Mouse (Mus musculus): Measurements from ENCODE around the gene 6030458C11Rik. TPM values are rescaled to one million over a fixed set of nuclear protein-coding genes. Genes with fewer than 3 reads are reported as not detected.

The 6030458C11Rik gene
- total and polyA plus RNA-seq, 3 experiments, result 17.5 to 38.3 (median 30.6) TPM

- Histone ChIP-seq H3K79me2 (replicated peaks; ENCODE audit: control insufficient read depth, extremely low read depth, insufficient read depth, poor library complexity, severe bottlenecking) (no peaks in the 10 kb centered on the region), H3K27me3 (replicated peaks) (no peaks in the 10 kb centered on the region), H3K36me3 (replicated peaks in 1 of 2; ENCODE audit: control insufficient read depth in 1 of 2, insufficient read depth in 1 of 2, low read length in 1 of 2) (peaks cover 69 to 91% of the 10 kb centered on the region in 2 experiments)
Measured at GRCm38 (mm10) chr15:12842833-12843232, 18.4 kb upstream of the 6030458C11Rik start.

GRCm38 (mm10) chr15:12840737-12841136 is 16.3 kb upstream of the 6030458C11Rik start:
- in situ Hi-C loops (cut with MboI; ENCODE audit: low pct_ligation_motif_present, low pct_unique_long_range_greater_than_20kb, low sequenced_read_pairs), result no loop called here
- peaks cover 74 to 92% of the 10 kb centered on the region in 2 experiments for H3K36me3 ChIP-seq (replicated peaks in 1 of 2; ENCODE audit: control insufficient read depth in 1 of 2, insufficient read depth in 1 of 2, low read length in 1 of 2)

More at GRCm38 (mm10) chr15:12842833-12843232, 18.4 kb upstream of the 6030458C11Rik start:
- Histone ChIP-seq H3K4me3 (replicated peaks in 1 of 3; ENCODE audit: low read depth in 2 of 3, low read length in 2 of 3, poor library complexity in 1 of 3) (no peak overlapping the region), H3K27ac (ENCODE audit: insufficient read depth, low read depth) (no peak overlapping the region), H3K4me1 (ENCODE audit: control insufficient read depth in 1 of 2, insufficient read depth in 2 of 2) (no peaks in the 10 kb centered on the region), H3K9me3 (replicated peaks; ENCODE audit: low read length) (no peaks in the 10 kb centered on the region), H3K4me2 (ENCODE audit: insufficient read depth, low read depth, poor library complexity, severe bottlenecking) (no peak overlapping the region), H3K9ac (ENCODE audit: insufficient read depth, low read depth) (no peak overlapping the region)
- in situ Hi-C loops (cut with MboI; ENCODE audit: low pct_ligation_motif_present, low pct_unique_long_range_greater_than_20kb, low sequenced_read_pairs), result no loop called here
- dilution Hi-C loops (cut with MboI; ENCODE audit: extremely low pct_ligation_motif_present, extremely low pct_unique_long_range_greater_than_20kb, low sequenced_read_pairs), result no loop called here
- peak; percentile 20 for DNase-seq (ENCODE audit: extremely low read depth)
- TF ChIP-seq CTCF (conservative IDR thresholded peaks at IDR 0.05 in 1 of 2, IDR thresholded peaks at IDR 0.05 in 1 of 2; ENCODE audit: low read depth in 2 of 2, low read length in 2 of 2), result peak in 1 of 2 experiments; percentile 23; a peak in 1 of 4 replicates
- no peak for TF ChIP-seq GABPA (IDR thresholded peaks at IDR 0.05; ENCODE audit: insufficient replicate concordance, low read depth, low read length)
- no peak for TF ChIP-seq USF1 (IDR thresholded peaks at IDR 0.05; ENCODE audit: low read depth, low read length)

GRCm38 (mm10) chr15:12834231-12834630 is 9.8 kb upstream of the 6030458C11Rik start:
- H3K4me3 ChIP-seq (replicated peaks in 1 of 3; ENCODE audit: low read depth in 2 of 3, low read length in 2 of 3, poor library complexity in 1 of 3), result no peak overlapping the region
- no peak for TF ChIP-seq RAD21 (IDR thresholded peaks at IDR 0.05; ENCODE audit: low read depth, low read length)
- no peak for TF ChIP-seq TBP (conservative IDR thresholded peaks at IDR 0.05; ENCODE audit: low read depth, low read length)
- TF ChIP-seq MAFK (IDR thresholded peaks at IDR 0.05; ENCODE audit: insufficient replicate concordance, low read length), result no peak
- TF ChIP-seq POLR2AphosphoS2 (IDR thresholded peaks at IDR 0.05; ENCODE audit: low read depth, low read length), result no peak
- no peak for TF ChIP-seq JUN (IDR thresholded peaks at IDR 0.05; ENCODE audit: insufficient read depth, low read depth, low read length)
- TF ChIP-seq JUND (conservative IDR thresholded peaks at IDR 0.05; ENCODE audit: low read depth, low read length), result no peak
- no peak for TF ChIP-seq SMC3 (IDR thresholded peaks at IDR 0.05; ENCODE audit: low read depth, low read length)
- TF ChIP-seq UBTF (IDR thresholded peaks at IDR 0.05; ENCODE audit: low read depth, low read length), result no peak
- TF ChIP-seq IRF4 (IDR thresholded peaks at IDR 0.05; ENCODE audit: low read depth, low read length), result no peak
- no peak overlapping the region for H3K27ac ChIP-seq (ENCODE audit: insufficient read depth, low read depth)
- H3K4me1 ChIP-seq (ENCODE audit: control insufficient read depth in 1 of 2, insufficient read depth in 2 of 2), result no peaks in the 10 kb centered on the region
- no peak overlapping the region for H3K9ac ChIP-seq (ENCODE audit: insufficient read depth, low read depth)
- H3K27me3 ChIP-seq (replicated peaks), result no peaks in the 10 kb centered on the region
- H3K4me2 ChIP-seq (ENCODE audit: insufficient read depth, low read depth, poor library complexity, severe bottlenecking), result no peak overlapping the region
- in situ Hi-C loops (cut with MboI; ENCODE audit: low pct_ligation_motif_present, low pct_unique_long_range_greater_than_20kb, low sequenced_read_pairs) (no loop called here), dilution Hi-C loops (cut with MboI; ENCODE audit: extremely low pct_ligation_motif_present, extremely low pct_unique_long_range_greater_than_20kb, low sequenced_read_pairs) (no loop called here)
- peaks cover 61 to 72% of the 10 kb centered on the region in 2 experiments for H3K36me3 ChIP-seq (replicated peaks in 1 of 2; ENCODE audit: control insufficient read depth in 1 of 2, insufficient read depth in 1 of 2, low read length in 1 of 2)
- no peaks in the 10 kb centered on the region for H3K9me3 ChIP-seq (replicated peaks; ENCODE audit: low read length)
- DNase-seq (ENCODE audit: extremely low read depth), result no peak
- H3K79me2 ChIP-seq (replicated peaks; ENCODE audit: control insufficient read depth, extremely low read depth, insufficient read depth, poor library complexity, severe bottlenecking), result no peaks in the 10 kb centered on the region

More at GRCm38 (mm10) chr15:12840737-12841136, 16.3 kb upstream of the 6030458C11Rik start:
- Histone ChIP-seq H3K4me3 (replicated peaks in 1 of 3; ENCODE audit: low read depth in 2 of 3, low read length in 2 of 3, poor library complexity in 1 of 3) (no peak overlapping the region), H3K79me2 (replicated peaks; ENCODE audit: control insufficient read depth, extremely low read depth, insufficient read depth, poor library complexity, severe bottlenecking) (no peaks in the 10 kb centered on the region), H3K9ac (ENCODE audit: insufficient read depth, low read depth) (no peak overlapping the region), H3K27ac (ENCODE audit: insufficient read depth, low read depth) (no peak overlapping the region), H3K27me3 (replicated peaks) (no peaks in the 10 kb centered on the region), H3K4me1 (ENCODE audit: control insufficient read depth in 1 of 2, insufficient read depth in 2 of 2) (no peaks in the 10 kb centered on the region), H3K4me2 (ENCODE audit: insufficient read depth, low read depth, poor library complexity, severe bottlenecking) (no peak overlapping the region), H3K9me3 (replicated peaks; ENCODE audit: low read length) (no peaks in the 10 kb centered on the region)
- dilution Hi-C loops (cut with MboI; ENCODE audit: extremely low pct_ligation_motif_present, extremely low pct_unique_long_range_greater_than_20kb, low sequenced_read_pairs), result no loop called here
- DNase-seq (ENCODE audit: extremely low read depth), result no peak
- TF ChIP-seq UBTF (IDR thresholded peaks at IDR 0.05; ENCODE audit: low read depth, low read length) (no peak), ETS1 (conservative IDR thresholded peaks at IDR 0.05; ENCODE audit: low read depth, low read length) (no peak), ZKSCAN1 (IDR thresholded peaks at IDR 0.05; ENCODE audit: borderline replicate concordance, low read depth, low read length) (no peak), PAX5 (IDR thresholded peaks at IDR 0.05; ENCODE audit: low read length) (no peak), BHLHE40 (IDR thresholded peaks at IDR 0.05; ENCODE audit: low read depth, low read length) (no peak), MYC (IDR thresholded peaks at IDR 0.05; ENCODE audit: low read depth, low read length) (no peak)

Measured in CH12.LX (cell line).